Mouse (Mus musculus): ENCODE results near the gene Tmem164. TPM values are rescaled to one million over a fixed set of nuclear protein-coding genes. Genes with fewer than 3 reads are reported as not detected.
A peak's percentile ranks its signal among the peaks of the same experiment; 100 is the strongest.
"Not testable (repeated sequence)": the region's sequence is repeated elsewhere in the genome, so short reads cannot be mapped to it uniquely, and the experiment has no call there.

The Tmem164 gene
- polyA plus RNA-seq (2015; fragmentation: Nextera tagmentation; extraction: Ambion mirVana) = 29.9 and 32.4 TPM in 2 replicates

- peak within 1 kb of the TSS; percentile 60 for H3K4me2 ChIP-seq (replicated peaks; ENCODE audit: low read depth)
- no peaks in the 10 kb centered on the region for H3K27me3 ChIP-seq (ENCODE audit: control insufficient read depth, insufficient read depth, low read length)
- peak; percentile 88 for ATAC-seq (ENCODE audit: low FRiP score, low TSS enrichment)
- peak within 1 kb of the TSS; percentile 71 for H3K9ac ChIP-seq (ENCODE audit: low read length)
- WGBS = 12% methylated on average over 9 of the region's 38 CpGs
- H3K9me3 ChIP-seq (ENCODE audit: control insufficient read depth, low read length) = no peaks in the 10 kb centered on the region
- peak within 1 kb of the TSS; percentile 53 for H3K4me3 ChIP-seq (ENCODE audit: low read depth, low read length)
- no peaks in the 10 kb centered on the region for H3K36me3 ChIP-seq (ENCODE audit: control insufficient read depth, insufficient read depth, low read length)
- peak; percentile 88 for DNase-seq (ENCODE audit: low spot score)
- peak within 1 kb of the TSS; percentile 94 for H3K27ac ChIP-seq (replicated peaks)
- TF ChIP-seq EP300 (optimal IDR thresholded peaks at IDR 0.05) (no peak), CTCF (IDR thresholded peaks at IDR 0.05; ENCODE audit: low read depth) (no peak)
- H3K4me1 ChIP-seq (replicated peaks; ENCODE audit: control insufficient read depth, insufficient read depth) = no peaks in the 10 kb centered on the region
These were observed at the start of gene Tmem164 for GRCm38 (mm10) chrX:142681056-142681615. Gene Tmem164 (plus strand): TSS chrX:142681406.

DNA sequence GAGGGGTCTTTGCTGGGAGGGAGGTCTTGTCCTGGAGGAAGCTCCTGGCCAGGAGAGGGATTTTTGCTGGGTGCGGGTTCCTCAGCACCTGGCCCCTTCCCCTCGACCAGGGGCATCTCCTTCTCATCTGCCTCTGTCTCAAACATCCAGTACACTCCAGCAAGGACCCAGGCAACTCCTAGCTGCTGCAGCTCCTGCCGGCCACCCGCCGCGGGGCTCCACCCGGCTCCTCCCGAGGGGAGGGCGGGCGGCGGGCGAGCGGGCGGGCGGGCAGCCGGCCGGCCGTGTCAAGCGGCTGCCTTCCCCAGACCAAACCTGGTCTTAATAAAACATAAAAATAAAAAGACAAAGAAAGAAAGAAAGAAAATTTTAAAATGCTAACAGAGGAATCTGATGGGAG is 48.2 kb upstream of the Tmem164 start:
- not testable (repeated sequence) for H3K27me3 ChIP-seq (ENCODE audit: control insufficient read depth, insufficient read depth, low read length); H3K4me1 ChIP-seq (replicated peaks; ENCODE audit: control insufficient read depth, insufficient read depth)
- WGBS = 12% methylated on average over 9 of the region's 19 CpGs

DNA sequence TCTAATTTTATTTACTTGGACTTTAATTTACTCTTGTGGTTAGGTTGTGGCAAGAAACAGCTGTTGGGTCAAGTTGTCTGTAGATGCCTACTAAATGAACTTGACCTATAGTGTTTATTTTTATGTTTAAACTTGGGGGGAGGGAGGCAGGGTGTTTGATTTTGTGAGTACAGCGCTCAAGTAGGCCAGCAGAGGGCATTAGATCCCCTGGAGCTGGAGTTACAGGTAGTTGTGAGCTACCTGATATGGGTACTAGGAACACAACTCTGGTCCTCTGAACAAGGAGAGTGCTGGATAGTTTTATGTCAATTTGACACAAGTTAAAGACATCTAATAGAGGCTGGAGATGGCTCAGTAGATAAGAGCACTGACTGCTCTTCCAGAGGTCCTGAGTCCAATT is 34.0 kb upstream of the Tmem164 start:
- DNase-seq (ENCODE audit: low spot score) (no peak), ATAC-seq (ENCODE audit: low FRiP score, low TSS enrichment) (no peak)
- H3K4me3 ChIP-seq (ENCODE audit: low read depth, low read length) = no peak overlapping the region
- no peaks in the 10 kb centered on the region for H3K4me1 ChIP-seq (replicated peaks; ENCODE audit: control insufficient read depth, insufficient read depth)
- H3K9ac ChIP-seq (ENCODE audit: low read length) = no peak overlapping the region
- TF ChIP-seq CTCF (IDR thresholded peaks at IDR 0.05; ENCODE audit: low read depth) = peak; percentile 27
- no peak for TF ChIP-seq EP300 (optimal IDR thresholded peaks at IDR 0.05)
- H3K9me3 ChIP-seq (ENCODE audit: control insufficient read depth, low read length) = no peaks in the 10 kb centered on the region
- H3K27ac ChIP-seq (replicated peaks) = no peak overlapping the region
- 82% methylated on average over 1 of the region's 1 CpGs for WGBS
- H3K4me2 ChIP-seq (replicated peaks; ENCODE audit: low read depth) = no peak overlapping the region
- no peaks in the 10 kb centered on the region for H3K36me3 ChIP-seq (ENCODE audit: control insufficient read depth, insufficient read depth, low read length)
- no peaks in the 10 kb centered on the region for H3K27me3 ChIP-seq (ENCODE audit: control insufficient read depth, insufficient read depth, low read length)

More for the DNA sequence above, 48.2 kb upstream of the Tmem164 start:
- H3K4me2 ChIP-seq (replicated peaks; ENCODE audit: low read depth); ATAC-seq (ENCODE audit: low FRiP score, low TSS enrichment); DNase-seq (ENCODE audit: low spot score); H3K9me3 ChIP-seq (ENCODE audit: control insufficient read depth, low read length); H3K36me3 ChIP-seq (ENCODE audit: control insufficient read depth, insufficient read depth, low read length); H3K9ac ChIP-seq (ENCODE audit: low read length); H3K4me3 ChIP-seq (ENCODE audit: low read depth, low read length); H3K27ac ChIP-seq (replicated peaks): not testable (repeated sequence)

GRCm38 (mm10) chrX:142650117-142650764 is 31.0 kb upstream of the Tmem164 start:
- no peak for TF ChIP-seq CTCF (IDR thresholded peaks at IDR 0.05; ENCODE audit: low read depth)
- no peak for TF ChIP-seq EP300 (optimal IDR thresholded peaks at IDR 0.05)
- Histone ChIP-seq H3K4me3 (ENCODE audit: low read depth, low read length) (no peak overlapping the region), H3K4me1 (replicated peaks; ENCODE audit: control insufficient read depth, insufficient read depth) (no peaks in the 10 kb centered on the region), H3K36me3 (ENCODE audit: control insufficient read depth, insufficient read depth, low read length) (no peaks in the 10 kb centered on the region), H3K27ac (replicated peaks) (no peak overlapping the region), H3K9ac (ENCODE audit: low read length) (no peak overlapping the region), H3K4me2 (replicated peaks; ENCODE audit: low read depth) (no peak overlapping the region), H3K27me3 (ENCODE audit: control insufficient read depth, insufficient read depth, low read length) (no peaks in the 10 kb centered on the region), H3K9me3 (ENCODE audit: control insufficient read depth, low read length) (no peaks in the 10 kb centered on the region)
- WGBS = 52% methylated on average over 6 of the region's 6 CpGs
- ATAC-seq (ENCODE audit: low FRiP score, low TSS enrichment) = no peak; the same call in 1 of the 2 replicates
- DNase-seq (ENCODE audit: low spot score) = no peak

DNA sequence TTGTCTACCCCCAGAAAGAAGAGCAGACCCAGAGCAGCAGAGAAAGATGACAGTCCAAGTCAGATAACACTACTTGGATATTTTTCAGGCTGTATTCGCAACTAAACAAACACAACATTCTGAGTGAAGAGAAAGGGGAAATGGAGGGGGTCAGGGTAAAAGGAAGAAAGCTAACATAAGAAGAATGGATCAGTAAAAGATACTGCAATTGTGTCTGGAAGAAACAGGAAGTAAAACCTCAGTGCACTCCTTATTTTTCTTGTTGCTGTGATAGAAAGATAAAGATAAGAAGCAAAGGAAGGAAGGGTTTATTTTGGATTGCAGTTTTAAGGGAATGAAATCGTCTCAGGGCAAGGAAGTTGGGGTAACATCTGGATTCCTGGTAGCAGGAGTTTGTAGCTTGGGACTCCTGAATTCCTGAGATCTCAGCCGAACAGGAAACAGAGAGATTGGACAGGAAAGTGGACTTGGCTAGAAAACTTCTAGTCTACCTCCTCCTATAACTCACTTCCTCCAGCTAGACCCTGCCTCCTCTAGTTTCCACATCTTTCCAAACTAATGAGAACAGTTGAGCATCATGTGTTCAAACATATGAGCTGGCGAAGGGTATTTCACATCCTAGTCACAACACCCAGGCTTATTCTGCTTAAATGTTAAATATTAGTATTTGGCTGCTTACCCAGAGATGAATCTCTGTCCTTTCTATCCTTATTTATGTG is 16.3 kb upstream of the Tmem164 start:
- TF ChIP-seq EP300 (optimal IDR thresholded peaks at IDR 0.05) (no peak), CTCF (IDR thresholded peaks at IDR 0.05; ENCODE audit: low read depth) (no peak)
- WGBS = 45% methylated on average over 4 of the region's 4 CpGs
- Histone ChIP-seq H3K36me3 (ENCODE audit: control insufficient read depth, insufficient read depth, low read length) (no peaks in the 10 kb centered on the region), H3K9ac (ENCODE audit: low read length) (no peak overlapping the region), H3K4me2 (replicated peaks; ENCODE audit: low read depth) (no peak overlapping the region), H3K9me3 (ENCODE audit: control insufficient read depth, low read length) (no peaks in the 10 kb centered on the region), H3K27ac (replicated peaks) (no peak overlapping the region), H3K4me1 (replicated peaks; ENCODE audit: control insufficient read depth, insufficient read depth) (no peaks in the 10 kb centered on the region), H3K4me3 (ENCODE audit: low read depth, low read length) (no peak overlapping the region), H3K27me3 (ENCODE audit: control insufficient read depth, insufficient read depth, low read length) (no peaks in the 10 kb centered on the region)
- ATAC-seq (ENCODE audit: low FRiP score, low TSS enrichment) (no peak; the same call in 1 of the 2 replicates), DNase-seq (ENCODE audit: low spot score) (no peak)

DNA sequence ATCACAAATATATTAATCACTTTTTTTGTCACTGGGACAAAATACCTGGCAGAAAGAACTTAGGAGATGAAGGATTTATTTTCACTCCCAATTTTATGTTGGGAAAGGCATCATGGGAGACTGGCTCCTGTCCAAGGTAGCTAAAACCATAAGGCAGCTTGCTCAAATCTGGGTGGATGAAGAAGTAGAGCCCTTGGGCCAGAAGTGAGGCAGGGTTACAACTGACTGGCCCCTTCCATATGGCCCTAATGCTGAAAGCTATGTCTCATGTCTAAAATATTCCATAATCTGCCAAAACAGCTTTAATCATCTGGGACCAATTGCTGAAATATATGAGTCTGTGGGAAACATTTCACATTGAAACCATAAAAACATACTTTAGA is 15.8 kb upstream of the Tmem164 start:
- no peak overlapping the region for H3K4me2 ChIP-seq (replicated peaks; ENCODE audit: low read depth)
- H3K9ac ChIP-seq (ENCODE audit: low read length) = no peak overlapping the region
- no peak for DNase-seq (ENCODE audit: low spot score)
- no peak for TF ChIP-seq EP300 (optimal IDR thresholded peaks at IDR 0.05)
- no peak for TF ChIP-seq CTCF (IDR thresholded peaks at IDR 0.05; ENCODE audit: low read depth)
- no peak overlapping the region for H3K4me3 ChIP-seq (ENCODE audit: low read depth, low read length)
- no peaks in the 10 kb centered on the region for H3K27me3 ChIP-seq (ENCODE audit: control insufficient read depth, insufficient read depth, low read length)
- H3K27ac ChIP-seq (replicated peaks) = no peak overlapping the region
- no peak for ATAC-seq (ENCODE audit: low FRiP score, low TSS enrichment)
- H3K4me1 ChIP-seq (replicated peaks; ENCODE audit: control insufficient read depth, insufficient read depth) = no peaks in the 10 kb centered on the region
- no peaks in the 10 kb centered on the region for H3K36me3 ChIP-seq (ENCODE audit: control insufficient read depth, insufficient read depth, low read length)
- H3K9me3 ChIP-seq (ENCODE audit: control insufficient read depth, low read length) = no peaks in the 10 kb centered on the region

All from stomach, postnatal 0 days (tissue).